Mouse (Mus musculus) layer of hippocampus, adult 9-10 months (tissue): ENCODE measurements around the gene Omt2b.
"Not testable (repeated sequence)": the region's sequence is repeated elsewhere in the genome, so short reads cannot be mapped to it uniquely, and the experiment has no call there.

Experiments
- DNase-seq: peaks from one replicate; pipeline ENCODE4 v3.0.0; 2022; ENCODE audit warnings: low spot score

The Omt2b gene

DNA sequence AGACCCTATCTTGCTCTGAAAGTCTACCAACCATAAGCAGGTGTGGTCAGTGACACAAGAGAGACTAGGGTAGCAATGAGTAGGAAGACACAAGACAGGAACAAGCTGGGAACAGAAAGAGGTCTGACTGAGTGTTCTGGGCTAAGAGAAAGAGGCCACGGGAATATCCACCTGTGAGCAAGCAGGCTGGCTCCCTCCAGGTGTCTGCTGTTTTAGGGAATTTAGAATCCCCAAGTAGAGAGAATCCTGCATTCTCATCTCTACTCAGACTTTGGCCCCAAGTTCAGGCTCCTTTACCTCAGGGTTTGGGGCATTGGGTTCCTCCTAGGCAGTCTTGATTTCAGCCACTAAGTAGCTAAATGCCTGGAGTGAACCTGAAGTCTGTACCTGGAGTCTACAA, at the start of gene Omt2b:
TSS of gene Omt2b (plus strand) at position 301 of the 400 bp plus-strand sequence.
- not testable (repeated sequence) for DNase-seq

DNA sequence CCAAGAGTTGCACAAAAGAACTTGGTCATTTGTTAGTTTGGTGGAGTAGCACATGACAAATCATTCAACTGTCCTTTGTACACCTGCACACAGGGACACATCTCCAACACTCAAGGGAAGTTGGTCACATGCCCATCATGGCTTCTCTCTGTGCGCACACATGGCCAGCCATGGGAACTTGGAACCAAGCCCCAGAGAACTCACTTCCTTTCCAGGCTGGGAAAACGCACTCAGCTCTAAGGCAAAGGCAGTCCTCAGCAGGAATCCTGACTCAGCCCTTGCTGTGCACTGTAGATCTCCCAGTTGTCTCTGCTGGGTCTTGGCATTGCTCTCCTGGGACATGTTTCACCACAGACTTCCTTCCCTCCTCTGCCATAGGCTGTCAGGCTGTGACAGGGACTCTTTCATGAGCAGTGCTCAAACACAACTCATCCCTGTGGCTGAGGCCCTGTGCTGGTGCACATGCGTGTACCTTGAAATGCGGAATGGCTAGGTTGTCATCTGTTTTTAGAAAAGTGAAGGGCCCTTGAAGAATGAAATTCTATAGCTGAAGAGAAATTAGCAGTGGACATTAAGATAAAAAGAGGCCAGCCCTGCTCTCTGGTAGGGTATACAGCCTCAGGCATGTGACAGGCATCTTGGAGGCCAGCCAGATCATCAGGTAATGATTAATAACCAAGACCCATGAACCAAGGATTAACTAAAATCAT, 45.2 kb upstream of the Omt2b start:
- DNase-seq = not testable (repeated sequence)

DNA sequence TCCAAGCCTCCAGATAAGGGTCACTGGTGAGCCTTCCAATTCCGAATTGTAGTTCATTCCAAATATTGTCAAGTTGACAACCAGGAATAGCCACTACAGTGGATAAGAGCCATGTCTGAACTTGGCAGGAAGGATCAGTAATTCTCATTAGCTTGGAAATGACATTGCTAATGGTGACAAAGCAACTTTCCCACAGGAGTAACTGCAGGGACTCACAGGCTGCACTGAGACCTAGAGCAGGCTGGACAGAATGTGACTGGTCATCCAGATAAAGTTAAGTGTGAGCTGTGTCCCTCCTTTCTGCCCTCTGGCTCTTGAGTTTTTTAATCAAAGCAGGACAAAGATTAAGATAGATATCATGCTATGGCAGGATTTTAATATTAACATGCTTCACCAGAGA, 38.3 kb upstream of the Omt2b start:
- DNase-seq = not testable (repeated sequence)

DNA sequence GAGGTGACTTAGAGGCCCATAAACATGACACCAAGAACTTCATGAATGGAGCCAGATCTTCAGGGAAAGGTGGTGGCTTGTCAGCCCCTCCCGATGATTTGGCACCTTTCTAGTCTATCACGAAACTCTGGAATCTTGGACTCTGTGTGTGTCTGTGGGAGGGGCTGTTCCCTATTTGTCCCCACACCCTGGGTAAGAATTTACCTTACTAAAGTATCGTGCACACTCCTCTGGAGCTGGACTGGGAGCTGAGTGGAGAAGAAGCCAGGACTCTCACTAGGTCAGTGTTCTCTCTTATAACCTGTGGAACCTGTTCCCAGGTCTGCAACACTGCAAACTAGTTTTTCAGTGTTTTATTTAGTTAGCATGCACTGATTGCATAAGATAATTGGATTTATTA, 37.7 kb upstream of the Omt2b start, which contains the start of gene Gm10639:
TSS of gene Gm10639 (plus strand) at position 201 of the 400 bp plus-strand sequence.
- not testable (repeated sequence) for DNase-seq

DNA sequence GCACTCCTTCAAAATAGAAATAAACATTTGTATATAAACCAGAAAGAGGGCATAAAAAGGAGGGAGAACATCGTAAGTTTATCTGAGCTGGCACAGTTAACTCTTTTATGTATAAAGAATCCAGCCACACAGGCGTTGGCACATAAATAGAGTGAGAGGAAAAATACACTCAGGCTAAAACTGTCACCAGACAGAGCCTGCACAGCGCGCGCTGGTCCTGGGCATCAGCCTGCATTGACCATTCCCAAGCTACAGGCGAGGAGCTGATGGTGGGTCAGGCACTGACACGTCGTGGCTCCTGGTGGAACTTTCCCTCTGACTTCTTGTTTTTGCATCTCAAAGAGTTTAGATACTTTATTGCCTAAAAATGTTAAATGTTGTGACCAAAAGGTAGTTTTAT, 34.9 kb upstream of the Omt2b start:
- DNase-seq = not testable (repeated sequence)

DNA sequence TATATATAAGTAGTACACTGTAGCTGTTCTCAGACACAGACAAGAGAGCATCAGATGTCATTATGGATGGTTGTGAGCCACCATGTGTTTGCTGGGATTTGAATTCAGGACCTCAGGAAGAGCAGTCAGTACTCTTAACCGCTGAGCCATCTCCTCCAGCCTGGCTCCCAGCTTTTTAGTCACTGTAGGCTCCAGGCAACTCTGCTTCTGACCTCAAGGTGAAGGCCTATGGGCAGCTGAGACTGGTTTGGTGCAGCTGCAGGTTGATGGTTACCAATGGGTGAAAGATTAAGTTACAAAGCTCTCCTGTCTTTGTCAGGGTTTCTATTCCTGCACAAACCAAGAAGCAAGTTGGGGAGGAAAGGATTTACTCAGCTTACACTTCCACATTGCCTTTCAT, 33.7 kb upstream of the Omt2b start:
- not testable (repeated sequence) for DNase-seq

DNA sequence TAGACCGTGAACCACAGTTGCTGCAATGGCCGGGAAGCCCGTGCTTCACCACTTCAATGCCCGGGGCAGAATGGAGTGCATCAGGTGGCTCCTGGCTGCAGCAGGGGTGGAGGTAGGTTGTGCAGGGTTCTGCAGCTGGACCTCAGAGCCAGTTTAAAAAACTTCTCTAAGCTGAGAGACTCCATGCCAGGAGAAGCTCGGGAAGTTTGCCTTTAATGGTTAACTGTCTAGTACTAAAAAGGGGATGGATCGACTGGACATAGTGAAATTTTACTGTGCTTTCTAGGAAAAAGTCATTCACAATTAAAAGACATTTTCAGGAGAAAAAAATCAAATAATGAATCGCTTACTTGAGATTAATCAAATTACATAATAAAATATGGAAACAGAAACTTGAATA, 32.6 kb upstream of the Omt2b start:
- not testable (repeated sequence) for DNase-seq

- DNase-seq = not testable (repeated sequence)
Observed at GRCm38 (mm10) chr9:78296089-78296488, 31.3 kb upstream of the Omt2b start.

DNA sequence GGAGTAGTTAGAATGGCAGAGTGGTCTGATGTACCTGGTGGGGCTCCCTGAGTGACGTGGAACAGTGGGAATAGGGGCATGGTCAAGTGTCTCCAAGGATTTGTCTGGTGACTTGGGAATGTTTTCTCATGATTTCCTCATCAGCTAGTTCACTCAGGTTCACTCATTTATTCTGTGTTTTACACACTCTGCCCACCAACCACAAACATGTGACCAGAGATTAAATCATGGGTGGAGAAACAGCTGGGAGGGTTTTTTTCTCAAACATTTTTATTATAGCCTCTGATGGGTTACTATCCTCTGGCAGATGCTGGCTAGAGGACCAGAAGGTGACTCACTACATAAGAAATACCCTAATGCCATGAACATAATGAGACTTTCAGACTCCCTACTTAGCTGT, 29.2 kb upstream of the Omt2b start:
- DNase-seq = no peak

- not testable (repeated sequence) for DNase-seq
Observed at GRCm38 (mm10) chr9:78299143-78299542, 28.2 kb upstream of the Omt2b start.

DNA sequence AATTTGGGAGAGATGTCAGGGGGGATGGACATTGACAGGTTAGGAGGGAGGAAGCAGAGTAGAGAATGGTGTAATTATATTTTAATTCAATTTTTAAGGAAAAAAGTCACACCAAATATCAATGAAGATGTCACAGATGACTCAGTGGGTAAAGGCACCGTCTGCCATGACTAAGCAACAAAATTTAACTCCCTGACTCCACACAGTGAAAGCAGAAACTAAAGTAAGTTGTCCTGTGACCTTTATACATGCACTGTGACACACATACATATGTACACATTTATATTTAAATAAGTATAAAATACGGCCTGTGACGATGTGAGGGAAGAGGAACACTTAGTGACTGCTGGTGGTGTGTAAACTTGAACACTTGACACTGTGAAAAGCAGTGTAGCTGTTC, 19.3 kb upstream of the Omt2b start:
- not testable (repeated sequence) for DNase-seq

DNA sequence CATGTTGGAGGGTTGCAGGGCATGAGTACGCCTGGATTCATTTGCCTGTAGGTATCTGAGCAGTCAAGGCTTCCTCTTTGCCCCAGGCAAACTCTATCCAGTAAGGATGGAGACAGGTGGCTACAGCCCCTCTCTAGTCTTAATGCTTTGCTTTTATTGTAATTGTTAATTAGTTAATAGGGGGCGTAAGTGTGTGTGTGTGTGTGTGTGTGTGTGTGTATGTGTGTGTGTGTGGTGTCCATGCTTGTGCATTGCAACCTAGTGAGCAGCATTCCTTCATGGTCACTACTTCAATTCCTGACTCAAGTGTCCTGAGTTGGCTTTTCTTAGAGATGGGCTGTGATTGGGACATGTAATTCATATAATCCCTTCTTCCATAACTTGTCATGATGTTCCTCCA, 12.7 kb upstream of the Omt2b start, which contains the start of gene Omt2a:
TSS of gene Omt2a (minus strand) at position 101 of the 400 bp plus-strand sequence.
- no peak for DNase-seq

DNA sequence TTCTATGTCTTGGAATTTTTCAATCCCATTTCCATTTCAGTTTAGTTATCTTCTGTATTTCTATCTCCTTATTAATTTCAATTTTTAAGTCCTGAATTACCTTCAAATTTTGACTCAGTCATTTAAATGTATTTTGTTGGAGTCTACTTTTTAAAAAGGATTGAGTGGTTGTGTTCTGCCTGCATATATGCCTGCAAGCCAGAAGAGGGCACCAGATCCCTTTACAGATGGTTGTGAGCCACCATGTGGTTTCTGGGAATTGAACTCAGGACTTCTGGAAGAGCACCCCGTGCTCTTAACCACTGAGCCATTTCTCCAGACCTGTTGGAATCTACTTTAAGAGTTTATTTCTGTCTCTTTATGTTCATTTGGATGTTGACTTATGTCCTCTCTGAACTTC, 7.9 kb upstream of the Omt2b start:
- DNase-seq = no peak

DNA sequence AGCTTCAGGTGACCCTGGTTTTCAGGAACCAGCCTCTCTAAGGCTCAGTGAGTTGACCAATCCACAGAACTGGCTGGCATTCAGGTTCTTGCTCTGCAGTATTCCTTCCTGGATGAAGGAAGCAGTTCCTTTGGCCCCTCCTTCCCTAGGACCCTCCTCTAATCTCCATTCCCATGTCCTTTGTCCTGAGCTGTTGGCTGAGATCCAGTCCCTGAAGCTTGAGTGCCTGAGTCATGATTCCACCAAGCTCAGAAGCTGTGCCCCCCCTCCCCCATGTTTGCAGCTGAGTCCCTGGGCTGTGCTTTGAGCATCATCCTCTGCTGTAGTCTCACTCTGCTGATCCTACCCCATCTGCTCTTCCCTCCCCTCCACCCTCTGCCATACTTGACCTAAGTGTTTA, 9.7 kb downstream of the Omt2b start:
- not testable (repeated sequence) for DNase-seq

DNA sequence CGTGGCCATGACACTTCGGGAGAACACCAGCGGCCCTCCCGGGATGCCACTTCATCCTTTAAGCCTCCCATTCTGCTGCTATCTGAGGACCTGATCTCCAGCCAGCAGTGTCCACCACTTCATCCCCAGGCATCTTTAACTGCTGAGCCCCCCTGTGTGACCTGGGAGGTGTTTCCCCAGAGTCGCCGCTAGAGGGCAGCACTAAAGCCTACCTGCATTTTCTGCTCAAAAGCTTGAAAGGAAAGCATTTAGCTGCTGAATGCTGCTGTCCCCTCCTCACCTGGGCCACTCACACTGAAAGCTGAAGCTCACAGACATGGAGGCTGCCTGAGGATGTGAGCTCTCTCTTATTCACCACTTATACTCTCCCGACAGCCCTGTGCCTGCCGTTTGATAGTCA, 12.9 kb downstream of the Omt2b start:
- not testable (repeated sequence) for DNase-seq

DNA sequence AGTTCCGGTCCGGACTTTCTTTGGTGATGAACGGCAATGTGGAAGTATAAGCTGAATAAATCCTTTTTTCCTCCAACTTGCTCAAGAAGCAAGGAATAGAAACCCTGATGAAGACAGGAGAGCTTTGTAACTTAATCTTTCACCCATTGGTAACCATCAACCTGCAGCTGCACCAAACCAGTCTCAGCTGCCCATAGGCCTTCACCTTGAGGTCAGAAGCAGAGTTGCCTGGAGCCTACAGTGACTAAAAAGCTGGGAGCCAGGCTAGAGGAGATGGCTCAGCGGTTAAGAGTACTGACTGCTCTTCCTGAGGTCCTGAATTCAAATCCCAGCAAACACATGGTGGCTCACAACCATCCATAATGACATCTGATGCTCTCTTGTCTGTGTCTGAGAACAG, 15.1 kb downstream of the Omt2b start:
- not testable (repeated sequence) for DNase-seq

- DNase-seq = not testable (repeated sequence)
Observed at GRCm38 (mm10) chr9:78343055-78343454, 15.7 kb downstream of the Omt2b start.

- DNase-seq = not testable (repeated sequence)
Observed at GRCm38 (mm10) chr9:78345235-78345634, 17.8 kb downstream of the Omt2b start.

GRCm38 (mm10) chr9:78347004-78347403, 19.6 kb downstream of the Omt2b start:
- DNase-seq = no peak

DNA sequence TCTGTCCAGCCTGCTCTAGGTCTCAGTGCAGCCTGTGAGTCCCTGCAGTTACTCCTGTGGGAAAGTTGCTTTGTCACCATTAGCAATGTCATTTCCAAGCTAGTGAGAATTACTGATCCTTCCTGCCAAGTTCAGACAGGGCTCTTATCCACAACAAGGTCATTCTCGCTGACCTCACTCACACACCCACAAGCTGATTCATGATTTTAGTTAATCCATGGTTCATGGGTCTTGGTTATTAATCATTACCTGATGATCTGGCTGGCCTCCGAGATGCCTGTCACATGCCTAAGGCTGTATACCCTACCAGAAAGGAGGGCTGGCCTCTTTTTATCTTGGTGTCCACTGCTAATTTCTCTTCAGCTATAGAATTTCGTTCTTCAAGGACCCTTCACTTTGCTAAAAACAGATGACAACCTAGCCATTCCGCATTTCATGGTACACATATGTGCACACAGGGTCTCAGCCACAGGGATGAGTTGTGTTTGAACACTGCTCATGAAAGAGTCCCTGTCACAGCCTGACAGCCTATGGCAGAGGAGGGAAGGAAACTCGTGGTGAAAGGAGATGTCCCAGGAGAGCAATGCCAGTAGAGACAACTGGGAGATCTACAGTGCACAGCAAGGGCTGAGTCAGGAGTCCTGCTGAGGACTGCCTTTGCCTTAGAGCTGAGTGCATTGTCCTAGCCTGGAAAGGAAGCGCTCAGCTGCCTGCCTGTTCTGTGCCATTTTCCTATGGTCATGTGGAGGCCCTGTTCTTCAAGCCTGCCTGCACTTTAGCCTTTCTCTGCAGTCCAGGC, 21.0 kb downstream of the Omt2b start:
- DNase-seq = not testable (repeated sequence)

DNA sequence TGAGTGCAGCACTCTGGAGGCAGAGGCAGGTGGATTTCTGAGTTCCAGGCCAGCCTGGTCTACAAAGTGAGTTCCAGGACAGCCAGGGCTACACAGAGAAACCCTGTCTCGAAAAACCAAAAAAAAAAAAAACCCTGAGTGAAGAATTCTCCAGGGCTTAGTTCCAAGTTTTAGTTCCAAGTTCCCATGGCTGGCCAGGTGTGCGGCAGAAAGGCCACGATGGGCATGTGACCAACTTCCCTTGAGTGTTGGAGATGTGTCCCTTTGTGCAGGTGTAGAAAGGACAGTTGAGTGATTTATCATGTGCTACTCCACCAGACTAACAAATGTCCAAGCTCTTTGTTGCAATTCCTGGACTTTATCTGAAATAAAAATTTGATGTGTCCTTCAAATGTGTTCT, 21.8 kb downstream of the Omt2b start:
- DNase-seq = not testable (repeated sequence)

GRCm38 (mm10) chr9:78350007-78350406, 22.6 kb downstream of the Omt2b start:
- DNase-seq = not testable (repeated sequence)
